Mouse (Mus musculus) midbrain, postnatal 0 days (tissue): Measurements from ENCODE around the gene Rnaseh2a. TPM values are rescaled to one million over a fixed set of nuclear protein-coding genes. Genes with fewer than 3 reads are reported as not detected.
"Not testable (repeated sequence)": the region's sequence is repeated elsewhere in the genome, so short reads cannot be mapped to it uniquely, and the experiment has no call there.

Source experiments
- ATAC-seq: fragments of 200-750 bp; cut with Nextera tagmentation; 2 replicates; pipeline ENCODE4 v1.8.0; 2017; ENCODE audit warnings: moderate number of reproducible peaks, mild to moderate bottlenecking, moderate TSS enrichment, moderate library complexity; ENCODE audit not compliant: low FRiP score
- DNase-seq: peaks from one replicate; pipeline ENCODE4 v3.0.0-alpha.2; 2015; ENCODE audit warnings: low spot score
- H3K27ac ChIP-seq: fragments of 300-500 bp; sonication (generic); 2 replicates; pipeline ENCODE4 v1.5.1; 2014; ENCODE audit warnings: low read depth, mild to moderate bottlenecking, low read length, mixed read lengths
- H3K27me3 ChIP-seq: fragments of 300-500 bp; sonication (generic); 2 replicates; pipeline ENCODE4 v1.6.1; 2014; ENCODE audit warnings: low read length, control low read depth, mixed read lengths; ENCODE audit not compliant: insufficient read depth
- H3K36me3 ChIP-seq: fragments of 300-500 bp; sonication (generic); 2 replicates; pipeline ENCODE4 v1.6.1; 2014; ENCODE audit warnings: low read length, control low read depth, mixed read lengths; ENCODE audit not compliant: insufficient read depth
- H3K4me1 ChIP-seq: fragments of 300-500 bp; sonication (generic); 2 replicates; pipeline ENCODE4 v1.6.1; 2014; ENCODE audit warnings: mild to moderate bottlenecking, control low read depth, antibody characterized with exemption, low read length, mixed read lengths; ENCODE audit not compliant: insufficient read depth
- H3K4me2 ChIP-seq: fragments of 300-500 bp; sonication (generic); 2 replicates; pipeline ENCODE4 v1.6.1; 2014; ENCODE audit warnings: low read depth, mild to moderate bottlenecking, low read length, mixed read lengths; ENCODE audit not compliant: poor library complexity, severe bottlenecking
- H3K4me3 ChIP-seq: fragments of 300-500 bp; sonication (generic); 2 replicates; pipeline ENCODE4 v1.5.1; 2014; ENCODE audit warnings: low read depth, mild to moderate bottlenecking, low read length, moderate library complexity
- H3K9ac ChIP-seq: fragments of 300-500 bp; sonication (generic); replicated peaks from 2 replicates; pipeline ENCODE4 v1.6.1; 2014; ENCODE audit warnings: mild to moderate bottlenecking, low read length, moderate library complexity, mixed read lengths; ENCODE audit not compliant: poor library complexity, severe bottlenecking
- H3K9me3 ChIP-seq: fragments of 300-500 bp; sonication (generic); 2 replicates; pipeline ENCODE4 v1.6.1; 2016; ENCODE audit warnings: low read length, control low read depth
- CTCF ChIP-seq: IDR thresholded peaks from 2 replicates; pipeline ENCODE4 v1.5.1; 2016; ENCODE audit warnings: antibody characterized with exemption, mild to moderate bottlenecking
- WGBS: fragments of 180-500 bp; shearing (Covaris S2); extraction: QIAGEN DNeasy Blood & Tissue Kit; methylation state at CpG from one replicate; pipeline ENCODE4 v1.1.7; 2014; 5-methylcytosine and 5-hydroxymethylcytosine counted together
- polyA plus RNA-seq: library from polyadenylated mRNA; unstranded; fragments of >200 nt; fragmentation: Nextera tagmentation; extraction: Ambion mirVana; gene quantifications from 2 replicates; pipeline ENCODE4 v1.2.1, GENCODE M21; 2015
- total RNA-seq: library from RNA; depleted of rRNA; stranded (reverse); fragments of >200 nt; gene quantifications from 2 replicates; pipeline ENCODE4 v1.2.3, GENCODE M21; 2014

Gene Rnaseh2a
- total and polyA plus RNA-seq, 2 experiments from 2014 or later = 36.5 to 48.9 TPM

DNA sequence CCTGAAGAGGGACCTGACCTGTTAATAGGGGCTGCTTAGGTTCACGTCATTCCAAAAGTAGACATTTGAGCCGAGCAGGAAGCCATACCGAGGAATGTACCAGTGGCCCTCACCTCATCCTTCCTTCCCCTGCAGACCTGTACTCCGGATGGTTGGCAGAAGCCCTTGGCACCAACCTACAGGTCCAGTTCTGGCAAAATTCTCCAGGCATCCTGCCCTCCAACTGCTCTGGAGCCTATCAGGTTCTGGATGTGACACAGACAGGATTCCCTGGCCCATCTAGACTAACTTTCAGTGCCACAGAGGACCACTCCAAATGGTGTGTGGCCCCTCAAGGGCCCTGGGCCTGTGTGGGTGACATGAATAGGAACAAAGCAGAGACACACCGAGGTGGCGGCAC is 59.0 kb downstream of the Rnaseh2a start:
- H3K9me3 ChIP-seq = no peaks in the 10 kb centered on the region
- no peak for TF ChIP-seq CTCF
- H3K9ac ChIP-seq = no peak overlapping the region
- no peak overlapping the region for H3K27ac ChIP-seq
- H3K27me3 ChIP-seq = no peaks in the 10 kb centered on the region; the same call in 1 of the 2 replicates
- no peak for ATAC-seq
- H3K4me2 ChIP-seq = no peak overlapping the region
- no peaks in the 10 kb centered on the region for H3K4me1 ChIP-seq
- no peak for DNase-seq
- no peak overlapping the region for H3K4me3 ChIP-seq
- WGBS = 89% methylated on average over 6 of the region's 6 CpGs
- H3K36me3 ChIP-seq = peaks cover 44% of the 10 kb centered on the region

DNA sequence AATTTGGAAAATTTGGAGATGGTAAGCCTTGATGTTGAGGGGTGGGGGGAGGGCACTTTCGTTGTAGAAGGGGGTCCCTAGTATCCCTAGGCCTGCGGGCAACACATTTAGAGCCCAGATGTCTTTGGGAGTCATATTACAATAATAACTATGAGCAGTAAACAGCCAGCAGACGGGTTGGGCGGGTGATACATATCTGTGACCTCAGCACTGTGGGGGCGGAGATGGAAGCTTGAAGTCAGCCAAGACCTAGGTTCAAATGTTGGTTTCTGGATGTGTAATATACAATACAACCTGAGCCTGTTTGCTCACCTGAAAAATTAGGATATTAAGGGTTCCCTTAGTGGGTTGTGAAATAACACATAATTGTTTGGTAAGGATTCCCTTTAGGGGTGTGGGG is 59.6 kb downstream of the Rnaseh2a start:
- WGBS = 89% methylated on average over 5 of the region's 5 CpGs
- DNase-seq (no peak), ATAC-seq (no peak)
- no peaks in the 10 kb centered on the region for H3K9me3 ChIP-seq
- no peak for TF ChIP-seq CTCF
- no peak overlapping the region for H3K4me2 ChIP-seq
- H3K36me3 ChIP-seq = peaks cover 38% of the 10 kb centered on the region
- no peak overlapping the region for H3K9ac ChIP-seq
- no peaks in the 10 kb centered on the region; the same call in 1 of the 2 replicates for H3K27me3 ChIP-seq
- no peak overlapping the region for H3K27ac ChIP-seq
- H3K4me3 ChIP-seq = no peak overlapping the region
- H3K4me1 ChIP-seq = no peaks in the 10 kb centered on the region

DNA sequence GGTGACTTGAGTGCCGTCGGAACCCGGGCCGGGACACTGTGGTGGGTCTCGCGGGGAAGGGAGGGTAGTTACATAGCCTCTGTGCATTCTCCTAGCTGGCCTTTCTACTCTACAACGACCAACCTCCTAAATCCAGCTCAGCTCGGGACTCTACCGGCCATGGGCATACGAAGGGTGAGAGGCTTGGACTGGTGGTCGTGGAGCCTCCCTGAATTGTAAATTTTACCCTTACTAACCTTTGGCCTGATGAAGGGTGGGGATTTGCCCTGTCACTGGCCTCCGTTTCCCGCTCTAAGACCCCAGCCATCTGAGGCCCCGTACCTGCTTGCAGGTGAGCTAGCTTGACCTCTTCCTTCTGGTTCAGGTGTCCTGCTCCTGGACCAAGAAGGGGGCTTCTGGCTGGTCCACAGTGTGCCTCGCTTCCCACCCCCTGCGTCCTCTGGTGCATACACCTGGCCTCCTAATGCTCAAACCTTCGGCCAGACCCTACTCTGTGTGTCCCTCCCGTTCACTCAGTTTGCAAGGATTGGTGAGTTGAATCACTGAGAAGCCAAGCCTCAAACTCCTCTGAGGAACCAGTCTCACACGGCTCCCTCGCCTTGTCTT is 60.3 kb downstream of the Rnaseh2a start:
- ATAC-seq (no peak), DNase-seq (no peak)
- peaks cover 38% of the 10 kb centered on the region for H3K36me3 ChIP-seq
- 0 out of 2 replicates have a peak overlapping the region, but pooled peaks have one; percentile 32 for H3K27ac ChIP-seq
- no peaks in the 10 kb centered on the region; the same call in 1 of the 2 replicates for H3K27me3 ChIP-seq
- peak overlapping the region; percentile 39 for H3K9ac ChIP-seq
- H3K4me1 ChIP-seq = no peaks in the 10 kb centered on the region
- no peaks in the 10 kb centered on the region for H3K9me3 ChIP-seq
- TF ChIP-seq CTCF = no peak
- WGBS = 48% methylated on average over 20 of the region's 20 CpGs
- H3K4me3 ChIP-seq = peak overlapping the region; percentile 29
- peak overlapping the region; percentile 45 for H3K4me2 ChIP-seq

DNA sequence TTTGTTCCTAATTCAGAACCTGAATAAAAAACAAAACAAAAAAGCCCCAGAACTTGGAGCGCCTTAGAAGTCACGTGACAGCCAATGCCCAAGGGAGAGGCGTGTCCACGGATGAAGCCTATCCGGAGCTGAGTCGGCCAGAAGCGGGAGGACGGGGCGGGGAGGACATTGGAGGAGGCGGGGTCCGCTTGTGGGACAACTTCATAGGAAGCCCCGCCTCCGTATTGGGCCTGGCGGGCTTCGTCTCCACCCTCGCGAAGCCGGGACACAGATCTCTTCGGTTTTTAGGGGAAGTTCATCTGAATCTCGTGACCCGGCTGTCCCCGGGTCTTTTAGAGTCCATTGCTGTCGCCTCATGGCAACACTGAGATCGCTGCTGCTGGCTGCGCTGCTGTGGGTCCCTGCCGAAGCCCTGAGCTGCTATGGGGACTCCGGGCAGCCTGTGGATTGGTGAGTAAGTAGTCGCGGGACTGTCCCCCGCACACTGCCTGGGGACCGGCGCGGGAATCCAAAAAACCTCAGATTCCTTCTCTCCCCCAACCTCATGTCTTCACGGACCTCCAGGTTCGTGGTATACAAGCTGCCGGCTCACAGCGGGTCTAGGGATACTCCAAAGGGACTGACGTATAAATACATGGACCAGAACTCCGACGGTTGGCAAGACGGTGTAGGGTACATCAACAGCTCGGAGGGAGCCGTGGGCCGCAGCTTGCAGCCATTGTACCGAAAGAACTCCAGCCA is 61.0 kb downstream of the Rnaseh2a start, which contains the start of gene Dnase2a:
Dnase2a (plus strand) TSS at position 140 of the 741 bp plus-strand sequence.
- peak; percentile 95 for DNase-seq
- WGBS = 3% methylated on average over 45 of the region's 45 CpGs

DNA sequence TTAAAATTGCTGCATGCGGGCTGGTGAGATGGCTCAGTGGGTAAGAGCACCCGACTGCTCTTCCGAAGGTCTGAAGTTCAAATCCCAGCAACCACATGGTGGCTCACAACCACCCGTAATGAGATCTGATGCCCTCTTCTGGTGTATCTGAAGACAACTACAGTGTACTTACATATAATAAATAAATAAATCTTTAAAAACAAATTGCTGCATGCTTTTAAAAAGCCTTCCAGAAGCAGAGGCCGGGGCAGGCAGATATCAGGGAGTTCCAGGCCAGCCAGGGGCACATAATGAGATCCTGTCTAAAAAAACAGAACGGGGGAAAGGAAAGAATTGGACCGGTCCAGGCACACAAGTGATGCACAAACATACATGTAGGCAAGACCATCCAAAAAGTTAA is 61.6 kb downstream of the Rnaseh2a start:
- ATAC-seq, H3K27me3 ChIP-seq, H3K9me3 ChIP-seq, DNase-seq, H3K4me1 ChIP-seq, H3K9ac ChIP-seq, H3K27ac ChIP-seq: not testable (repeated sequence)
- peak overlapping the region; percentile 45 for H3K4me2 ChIP-seq
- H3K36me3 ChIP-seq = peaks cover 33% of the 10 kb centered on the region
- peak overlapping the region; percentile 29; the same call in 1 of the 2 replicates for H3K4me3 ChIP-seq
- WGBS = 30% methylated on average over 7 of the region's 7 CpGs

More for the DNA sequence above, 61.0 kb downstream of the Rnaseh2a start, which contains the start of gene Dnase2a:
- H3K9ac ChIP-seq = peak within 1 kb of the TSS; percentile 39
- 0 out of 2 replicates have a peak within 1 kb of the TSS, but pooled peaks have one; percentile 32 for H3K27ac ChIP-seq
- H3K36me3 ChIP-seq = peaks cover 38% of the 10 kb centered on the region
- H3K4me3 ChIP-seq = peak within 1 kb of the TSS; percentile 29
- H3K27me3 ChIP-seq = no peaks in the 10 kb centered on the region; the same call in 1 of the 2 replicates
- peak; percentile 63; the same call in 1 of the 2 replicates for ATAC-seq
- TF ChIP-seq CTCF = no peak
- H3K4me1 ChIP-seq = no peaks in the 10 kb centered on the region
- H3K4me2 ChIP-seq = peak within 1 kb of the TSS; percentile 45
- H3K9me3 ChIP-seq = no peaks in the 10 kb centered on the region

DNA sequence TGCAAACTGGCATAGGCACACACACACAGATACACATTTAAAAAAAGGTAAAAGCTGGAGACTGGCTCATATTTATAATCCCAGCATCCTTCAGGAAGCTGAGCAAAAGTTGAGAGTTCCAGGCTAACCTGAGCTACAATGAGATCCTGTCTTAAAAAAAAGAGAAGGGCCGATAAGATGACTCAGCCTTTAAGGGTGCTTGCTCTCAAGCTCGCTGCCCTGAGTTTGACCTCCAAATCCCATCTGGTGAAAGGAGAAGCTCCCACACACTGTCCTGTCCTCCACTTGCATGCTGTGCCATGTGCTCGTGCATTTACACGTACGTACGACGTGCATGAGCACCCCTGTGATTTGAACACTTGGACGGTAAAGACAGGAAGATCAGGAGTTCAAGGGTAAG is 62.1 kb downstream of the Rnaseh2a start:
- Histone ChIP-seq H3K9me3 (no peaks in the 10 kb centered on the region), H3K27ac (no peak overlapping the region), H3K9ac (no peak overlapping the region), H3K4me3 (no peak overlapping the region), H3K4me2 (no peak overlapping the region), H3K27me3 (no peaks in the 10 kb centered on the region; the same call in 1 of the 2 replicates), H3K4me1 (peaks cover 9% of the 10 kb centered on the region), H3K36me3 (peaks cover 28% of the 10 kb centered on the region)
- whole genome bisulfite sequencing = 77% methylated on average over 8 of the region's 8 CpGs
- TF ChIP-seq CTCF = no peak
- DNase-seq (no peak), ATAC-seq (no peak)
